Mouse (Mus musculus): ENCODE data around the gene Gm11042. TPM values are rescaled to one million over a fixed set of nuclear protein-coding genes. Genes with fewer than 3 reads are reported as not detected.

Gene Gm11042
- total and polyA plus RNA-seq, 2 experiments from 2014 or later: not detected

DNA sequence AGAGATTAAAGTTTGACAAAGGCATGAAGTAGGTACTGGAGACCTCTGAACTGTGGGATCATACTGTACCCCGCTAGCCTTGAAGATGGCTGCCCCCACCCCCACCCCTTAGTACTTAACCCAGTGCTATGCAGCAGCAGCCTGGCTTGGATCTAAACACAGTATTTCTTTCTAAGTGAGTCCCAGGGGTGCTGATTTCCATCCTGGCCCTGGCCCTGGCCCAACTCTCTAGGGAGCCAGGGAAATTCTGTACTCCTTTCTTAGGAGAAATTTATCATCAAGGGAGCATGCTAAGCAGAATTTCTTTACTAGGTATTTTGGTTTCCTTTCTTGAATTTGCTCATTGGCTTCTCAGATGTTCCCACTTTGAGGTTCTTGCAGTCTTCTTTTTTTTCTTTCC is 33.3 kb downstream of the Gm11042 start:
- ATAC-seq (ENCODE audit: low FRiP score) (no peak), DNase-seq (ENCODE audit: low spot score) (no peak)
- Histone ChIP-seq H3K9me3 (ENCODE audit: low read length) (no peaks in the 10 kb centered on the region), H3K4me3 (ENCODE audit: low read depth, low read length) (no peak overlapping the region), H3K27ac (ENCODE audit: low read depth, low read length) (no peak overlapping the region), H3K27me3 (ENCODE audit: insufficient read depth, low read length) (no peaks in the 10 kb centered on the region; the same call in 1 of the 2 replicates), H3K36me3 (ENCODE audit: insufficient read depth, low read length) (no peaks in the 10 kb centered on the region), H3K4me1 (ENCODE audit: insufficient read depth, low read length) (peaks cover 5% of the 10 kb centered on the region; the same call in 1 of the 2 replicates), H3K4me2 (ENCODE audit: low read depth, low read length, poor library complexity, severe bottlenecking) (no peak overlapping the region), H3K9ac (replicated peaks; ENCODE audit: low read length, poor library complexity, severe bottlenecking) (no peak overlapping the region)
- WGBS: 85% methylated on average over 1 of the region's 1 CpGs
- no peak for TF ChIP-seq CTCF (IDR thresholded peaks at IDR 0.05)

DNA sequence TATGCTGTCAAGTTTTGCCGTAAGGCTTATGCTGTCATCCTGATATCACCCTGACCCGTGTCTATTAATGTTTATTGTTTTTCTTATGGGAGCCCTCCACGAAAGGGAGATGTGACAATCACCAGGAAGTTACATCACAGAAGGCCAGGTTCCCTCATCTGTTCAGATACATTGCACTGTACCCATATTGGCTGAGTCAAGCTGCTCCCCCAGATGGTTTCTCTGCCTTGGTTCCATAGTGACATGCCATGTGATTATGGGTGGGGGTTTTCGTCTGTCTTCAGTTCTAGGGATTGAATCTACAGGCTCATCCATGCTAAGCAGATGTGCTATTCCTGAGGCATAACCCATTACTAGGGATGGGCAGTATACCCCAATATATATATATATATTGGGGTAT is 34.8 kb downstream of the Gm11042 start:
- H3K4me1 ChIP-seq (ENCODE audit: insufficient read depth, low read length): peaks cover 5% of the 10 kb centered on the region; the same call in 1 of the 2 replicates
- no peak overlapping the region for H3K27ac ChIP-seq (ENCODE audit: low read depth, low read length)
- no peak for ATAC-seq (ENCODE audit: low FRiP score)
- H3K4me3 ChIP-seq (ENCODE audit: low read depth, low read length): no peak overlapping the region
- no peaks in the 10 kb centered on the region; the same call in 1 of the 2 replicates for H3K27me3 ChIP-seq (ENCODE audit: insufficient read depth, low read length)
- no peaks in the 10 kb centered on the region for H3K9me3 ChIP-seq (ENCODE audit: low read length)
- no peak for TF ChIP-seq CTCF (IDR thresholded peaks at IDR 0.05)
- WGBS: 73% methylated on average over 4 of the region's 4 CpGs
- no peaks in the 10 kb centered on the region for H3K36me3 ChIP-seq (ENCODE audit: insufficient read depth, low read length)
- no peak overlapping the region for H3K4me2 ChIP-seq (ENCODE audit: low read depth, low read length, poor library complexity, severe bottlenecking)
- H3K9ac ChIP-seq (replicated peaks; ENCODE audit: low read length, poor library complexity, severe bottlenecking): no peak overlapping the region
- no peak for DNase-seq (ENCODE audit: low spot score)

DNA sequence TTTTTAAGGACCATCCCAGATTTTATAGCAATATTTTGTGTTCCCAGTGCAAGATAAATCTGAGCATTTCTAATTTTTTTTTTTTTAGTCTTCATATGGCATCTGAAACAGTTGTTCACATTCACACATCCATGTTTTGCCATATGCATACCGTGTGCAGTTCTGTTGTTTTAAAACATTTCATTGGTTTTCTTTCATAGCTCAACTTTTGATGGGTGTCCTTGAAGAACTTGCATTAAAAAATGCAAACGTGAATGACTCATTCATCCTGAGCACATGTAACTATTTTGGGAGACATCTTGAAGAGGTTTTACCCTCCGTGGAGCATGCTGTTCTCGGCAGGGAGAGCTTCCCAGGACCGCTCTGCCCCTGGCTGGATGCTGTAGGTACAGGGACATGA is 38.9 kb downstream of the Gm11042 start:
- no peak for ATAC-seq (ENCODE audit: low FRiP score)
- no peak overlapping the region for H3K27ac ChIP-seq (ENCODE audit: low read depth, low read length)
- no peak overlapping the region for H3K4me2 ChIP-seq (ENCODE audit: low read depth, low read length, poor library complexity, severe bottlenecking)
- H3K9ac ChIP-seq (replicated peaks; ENCODE audit: low read length, poor library complexity, severe bottlenecking): no peak overlapping the region
- no peak overlapping the region for H3K4me3 ChIP-seq (ENCODE audit: low read depth, low read length)
- H3K9me3 ChIP-seq (ENCODE audit: low read length): no peaks in the 10 kb centered on the region
- no peaks in the 10 kb centered on the region for H3K27me3 ChIP-seq (ENCODE audit: insufficient read depth, low read length)
- no peak for TF ChIP-seq CTCF (IDR thresholded peaks at IDR 0.05)
- no peaks in the 10 kb centered on the region for H3K36me3 ChIP-seq (ENCODE audit: insufficient read depth, low read length)
- DNase-seq (ENCODE audit: low spot score): no peak
- WGBS: 87% methylated on average over 5 of the region's 5 CpGs
- no peaks in the 10 kb centered on the region for H3K4me1 ChIP-seq (ENCODE audit: insufficient read depth, low read length)

DNA sequence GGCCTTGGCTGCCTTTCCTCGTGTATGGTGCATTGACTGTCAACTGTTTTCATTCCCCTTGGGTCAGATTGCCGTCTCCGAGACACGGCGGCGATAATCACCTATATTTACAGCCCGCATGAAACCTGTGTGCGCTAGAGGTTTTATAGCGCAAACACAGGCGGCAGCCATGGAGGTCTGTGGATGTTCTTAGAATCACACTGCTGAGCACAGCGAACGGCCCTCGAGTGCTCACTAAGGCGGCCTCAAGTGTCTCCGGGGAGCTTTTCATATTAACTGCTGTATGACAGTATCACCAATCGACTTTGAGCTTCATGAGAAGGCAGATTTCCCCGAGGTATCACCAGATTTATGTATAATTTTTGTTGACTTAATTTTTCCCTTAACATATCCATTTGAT is 43.6 kb downstream of the Gm11042 start:
- ATAC-seq (ENCODE audit: low FRiP score) (no peak), DNase-seq (ENCODE audit: low spot score) (no peak)
- Histone ChIP-seq H3K36me3 (ENCODE audit: insufficient read depth, low read length) (no peaks in the 10 kb centered on the region), H3K4me2 (ENCODE audit: low read depth, low read length, poor library complexity, severe bottlenecking) (no peak overlapping the region), H3K9me3 (ENCODE audit: low read length) (no peaks in the 10 kb centered on the region), H3K27me3 (ENCODE audit: insufficient read depth, low read length) (no peaks in the 10 kb centered on the region), H3K9ac (replicated peaks; ENCODE audit: low read length, poor library complexity, severe bottlenecking) (no peak overlapping the region), H3K27ac (ENCODE audit: low read depth, low read length) (no peak overlapping the region), H3K4me1 (ENCODE audit: insufficient read depth, low read length) (no peaks in the 10 kb centered on the region), H3K4me3 (ENCODE audit: low read depth, low read length) (no peak overlapping the region)
- WGBS: 93% methylated on average over 17 of the region's 17 CpGs
- TF ChIP-seq CTCF (IDR thresholded peaks at IDR 0.05): no peak

DNA sequence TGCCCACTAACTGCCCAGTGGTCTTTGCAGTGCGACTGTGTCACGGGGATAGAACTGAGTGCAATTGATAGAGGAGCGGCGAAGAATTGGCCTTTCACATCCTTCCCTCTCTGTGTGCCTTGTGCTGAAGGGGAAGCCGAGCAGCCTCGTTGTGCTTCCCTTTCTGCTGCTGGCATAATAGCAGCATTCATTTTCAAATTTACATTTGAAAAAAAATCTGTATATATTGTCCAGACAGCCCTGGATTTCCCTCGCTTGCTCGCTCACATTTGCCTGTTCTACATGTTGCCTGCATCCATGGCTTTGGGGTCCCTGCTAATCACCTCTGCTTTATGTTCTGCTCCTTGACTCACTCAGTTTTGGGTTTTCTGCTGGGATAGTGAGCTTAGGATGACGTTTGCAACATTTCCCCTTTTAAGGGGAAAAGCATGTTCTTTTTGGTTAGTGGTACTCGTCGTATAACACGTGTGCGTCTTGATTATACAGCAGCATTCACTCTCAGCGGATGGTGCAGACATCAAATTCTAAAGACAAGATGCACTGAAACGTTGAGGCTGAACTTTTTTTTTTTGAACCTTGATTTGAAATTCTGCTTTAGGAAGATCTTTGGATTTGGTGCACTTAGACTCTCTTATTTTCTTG is 47.4 kb downstream of the Gm11042 start:
- 0 out of 2 replicates have a peak, but pooled peaks cover 4% of the 10 kb centered on the region for H3K36me3 ChIP-seq (ENCODE audit: insufficient read depth, low read length)
- no peak overlapping the region for H3K9ac ChIP-seq (replicated peaks; ENCODE audit: low read length, poor library complexity, severe bottlenecking)
- ATAC-seq (ENCODE audit: low FRiP score) (no peak), DNase-seq (ENCODE audit: low spot score) (no peak)
- H3K4me2 ChIP-seq (ENCODE audit: low read depth, low read length, poor library complexity, severe bottlenecking): no peak overlapping the region
- TF ChIP-seq CTCF (IDR thresholded peaks at IDR 0.05): no peak
- H3K9me3 ChIP-seq (ENCODE audit: low read length): no peaks in the 10 kb centered on the region
- H3K4me3 ChIP-seq (ENCODE audit: low read depth, low read length): no peak overlapping the region
- no peaks in the 10 kb centered on the region for H3K4me1 ChIP-seq (ENCODE audit: insufficient read depth, low read length)
- no peaks in the 10 kb centered on the region for H3K27me3 ChIP-seq (ENCODE audit: insufficient read depth, low read length)
- H3K27ac ChIP-seq (ENCODE audit: low read depth, low read length): no peak overlapping the region
- 58% methylated on average over 15 of the region's 15 CpGs for WGBS

DNA sequence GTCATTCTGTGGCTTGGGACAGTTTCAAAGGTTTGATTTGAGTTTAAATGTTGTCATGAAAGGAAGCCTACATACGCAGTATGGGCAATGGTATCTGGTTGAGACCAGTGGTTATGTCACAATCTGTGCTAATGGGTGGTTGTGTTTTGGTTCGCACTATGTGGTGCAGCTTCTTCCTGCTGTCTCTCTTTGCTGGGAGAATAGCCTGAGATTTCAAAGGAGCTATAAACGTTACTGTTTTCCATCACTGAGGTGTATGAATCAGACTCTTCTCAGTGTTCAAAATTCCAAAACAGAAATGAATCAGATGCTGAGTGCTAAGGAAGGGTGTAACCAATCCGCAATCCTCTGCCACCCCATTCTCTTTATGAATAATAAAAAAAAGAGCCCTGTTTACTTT is 49.1 kb downstream of the Gm11042 start:
- no peak overlapping the region for H3K27ac ChIP-seq (ENCODE audit: low read depth, low read length)
- no peaks in the 10 kb centered on the region for H3K4me1 ChIP-seq (ENCODE audit: insufficient read depth, low read length)
- H3K36me3 ChIP-seq (ENCODE audit: insufficient read depth, low read length): 0 out of 2 replicates have a peak, but pooled peaks cover 4% of the 10 kb centered on the region
- H3K27me3 ChIP-seq (ENCODE audit: insufficient read depth, low read length): no peaks in the 10 kb centered on the region
- 92% methylated on average over 4 of the region's 4 CpGs for WGBS
- no peaks in the 10 kb centered on the region for H3K9me3 ChIP-seq (ENCODE audit: low read length)
- TF ChIP-seq CTCF (IDR thresholded peaks at IDR 0.05): no peak
- H3K4me3 ChIP-seq (ENCODE audit: low read depth, low read length): no peak overlapping the region
- ATAC-seq (ENCODE audit: low FRiP score) (no peak), DNase-seq (ENCODE audit: low spot score) (no peak)
- no peak overlapping the region for H3K9ac ChIP-seq (replicated peaks; ENCODE audit: low read length, poor library complexity, severe bottlenecking)
- no peak overlapping the region for H3K4me2 ChIP-seq (ENCODE audit: low read depth, low read length, poor library complexity, severe bottlenecking)

Data from midbrain, postnatal 0 days (tissue).